Mouse (Mus musculus) ovary, postnatal 36 days (tissue): ENCODE measurements around the gene Hes2.
A peak's percentile ranks its signal among the peaks of the same experiment; 100 is the strongest.

Source experiments
- DNase-seq: peaks from one replicate; pipeline ENCODE4 v3.0.0; 2022; ENCODE audit warnings: low spot score, mixed read lengths

The Hes2 gene

GRCm38 (mm10) chr4:152158585-152159284, at the start of gene Hes2:
Gene Hes2, plus strand, starts transcription at chr4:152158867.
- DNase-seq: no peak

- no peak for DNase-seq
These were observed 49.2 kb upstream of the Hes2 start for GRCm38 (mm10) chr4:152109509-152109908.

GRCm38 (mm10) chr4:152110689-152111088, 48.0 kb upstream of the Hes2 start:
- DNase-seq: no peak

GRCm38 (mm10) chr4:152112329-152112728, 46.3 kb upstream of the Hes2 start:
- DNase-seq: no peak

GRCm38 (mm10) chr4:152114080-152114479, 44.6 kb upstream of the Hes2 start:
- DNase-seq: no peak

- no peak for DNase-seq
These were observed 42.6 kb upstream of the Hes2 start, which contains the start of gene Tnfrsf25 for GRCm38 (mm10) chr4:152115921-152116612. Gene Tnfrsf25, plus strand, starts transcription at chr4:152115934.

GRCm38 (mm10) chr4:152117538-152117937, 41.1 kb upstream of the Hes2 start:
- DNase-seq: no peak

GRCm38 (mm10) chr4:152119396-152120292, 39.0 kb upstream of the Hes2 start:
- DNase-seq: peak; percentile 60

GRCm38 (mm10) chr4:152120311-152121182, 38.1 kb upstream of the Hes2 start:
- no peak for DNase-seq

- no peak for DNase-seq
These were observed 37.5 kb upstream of the Hes2 start for GRCm38 (mm10) chr4:152121183-152121505.

GRCm38 (mm10) chr4:152124361-152124961, 34.2 kb upstream of the Hes2 start:
- no peak for DNase-seq

- peak; percentile 68 for DNase-seq
These were observed 33.3 kb upstream of the Hes2 start for GRCm38 (mm10) chr4:152125161-152126025.

GRCm38 (mm10) chr4:152126026-152126920, 32.4 kb upstream of the Hes2 start:
- no peak for DNase-seq

- no peak for DNase-seq
These were observed 30.8 kb upstream of the Hes2 start for GRCm38 (mm10) chr4:152127884-152128283.

GRCm38 (mm10) chr4:152128784-152129183, 29.9 kb upstream of the Hes2 start:
- no peak for DNase-seq

GRCm38 (mm10) chr4:152129395-152129930, 29.2 kb upstream of the Hes2 start:
- no peak for DNase-seq

GRCm38 (mm10) chr4:152130771-152131653, 27.7 kb upstream of the Hes2 start:
- DNase-seq: peak; percentile 72
